Mouse (Mus musculus) stomach, postnatal 0 days (tissue): ENCODE measurements at regions not wholly inside any gene's neighbourhood (a gene's known extent, or its start where the extent isn't known, plus 50 kb on each side); places are given as distances from the start of the nearest gene placed in this dataset.

Experiments
- CTCF ChIP-seq: IDR thresholded peaks from 2 replicates; pipeline ENCODE4 v1.5.1; 2016; ENCODE audit warnings: antibody characterized with exemption, low read depth, mild to moderate bottlenecking, moderate library complexity
- EP300 ChIP-seq: optimal IDR thresholded peaks from 2 replicates; pipeline ENCODE3; 2016; ENCODE audit warnings: antibody characterized with exemption

- TF ChIP-seq CTCF (no peak), EP300 (no peak)
These were observed 150.3 kb downstream of the Tfap2c start for GRCm38 (mm10) chr2:172699654-172700053.
